Mouse (Mus musculus): ENCODE measurements around the gene Tma7.

Gene Tma7

DNA sequence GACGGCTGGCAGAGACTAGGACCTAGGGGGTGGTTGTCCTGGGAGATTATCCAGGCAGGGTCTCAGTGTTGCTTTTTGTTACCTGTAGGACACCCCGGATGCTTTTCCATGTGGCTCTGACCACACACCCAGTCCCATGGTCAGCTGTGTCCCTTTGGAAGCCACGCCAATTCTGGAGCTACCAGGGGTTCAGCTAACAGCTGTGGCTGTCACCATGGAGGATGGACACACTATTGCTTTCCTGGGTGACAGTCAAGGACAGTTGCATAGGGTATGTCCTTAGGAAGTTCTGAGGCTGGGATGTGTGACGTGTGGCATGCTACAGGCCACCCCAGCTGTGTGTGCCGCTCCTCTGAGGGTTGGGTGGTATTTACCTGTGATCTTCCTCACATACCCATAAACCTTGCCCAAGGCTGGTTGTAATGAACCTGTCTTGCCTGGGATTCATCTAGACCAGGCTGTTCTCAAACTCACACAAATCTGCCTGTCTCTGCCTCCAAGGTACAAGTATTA is 19.6 kb upstream of the Tma7 start:
- DNase-seq, result no peak

DNA sequence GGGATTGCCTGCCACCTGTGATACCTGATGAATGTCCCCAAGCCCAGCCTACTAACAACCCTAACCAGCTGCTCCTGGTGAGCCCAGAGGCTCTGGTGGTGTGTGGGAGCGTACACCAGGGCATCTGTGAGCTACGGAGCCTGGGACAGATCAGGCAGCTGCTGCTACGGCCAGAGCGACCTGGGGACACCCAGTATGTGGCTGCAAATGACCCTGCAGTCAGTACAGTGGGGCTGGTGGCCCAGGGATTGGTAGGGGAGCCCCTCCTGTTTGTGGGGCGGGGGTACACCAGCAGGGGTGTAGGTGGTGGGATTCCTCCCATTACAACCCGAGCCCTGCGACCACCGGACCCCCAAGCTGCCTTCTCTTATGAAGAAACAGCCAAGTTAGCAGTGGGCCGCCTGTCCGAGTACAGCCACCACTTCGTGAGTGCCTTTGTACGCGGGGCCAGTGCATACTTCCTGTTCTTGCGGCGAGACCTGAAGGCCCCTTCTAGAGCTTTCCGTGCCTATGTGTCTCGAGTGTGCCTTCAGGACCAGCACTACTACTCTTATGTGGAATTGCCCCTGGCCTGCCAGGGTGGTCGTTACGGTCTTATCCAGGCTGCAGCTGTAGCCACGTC is 18.0 kb upstream of the Tma7 start:
- no peak for DNase-seq

DNA sequence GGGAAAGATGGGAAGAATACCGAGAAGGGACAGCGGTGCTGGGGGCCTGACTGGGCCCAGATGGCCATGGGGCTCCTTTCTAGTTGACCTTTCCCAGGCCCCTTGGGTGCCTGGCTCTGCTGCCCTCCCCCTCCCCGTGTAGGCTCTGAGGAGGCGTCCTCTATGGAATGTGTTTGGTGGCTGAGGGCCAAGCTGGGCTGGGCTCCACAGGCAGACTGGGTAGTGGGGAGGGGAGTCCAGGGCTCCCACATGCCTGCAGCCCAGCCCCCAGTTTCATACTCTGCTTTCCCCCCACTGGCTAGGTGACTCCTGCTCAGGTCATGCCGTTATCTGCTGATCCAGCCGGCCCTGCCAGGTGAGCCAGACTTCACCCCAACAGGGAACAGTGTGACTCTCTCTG is 16.6 kb upstream of the Tma7 start:
- peak in 1 of 2 experiments; percentile 44 for DNase-seq

DNA sequence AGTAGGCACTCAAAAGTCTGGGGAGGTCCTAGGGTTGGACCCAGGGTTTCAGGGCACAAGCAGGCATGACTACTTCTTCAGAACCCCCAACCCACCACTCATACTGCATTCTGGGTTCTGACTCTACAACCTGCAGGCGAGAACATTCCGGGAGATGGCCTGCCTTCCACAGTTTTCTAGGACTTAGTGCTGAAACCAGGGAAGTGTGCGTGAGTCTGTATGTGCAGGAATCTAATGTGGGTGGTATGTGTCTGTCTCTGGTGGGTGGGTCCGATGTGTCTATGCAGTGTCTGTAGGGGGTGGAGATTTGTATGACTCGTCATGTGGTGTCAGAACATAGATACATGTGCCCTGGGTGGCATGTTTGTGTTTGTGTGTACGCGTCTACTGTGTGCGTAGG is 16.0 kb upstream of the Tma7 start:
- DNase-seq, result no peak

DNA sequence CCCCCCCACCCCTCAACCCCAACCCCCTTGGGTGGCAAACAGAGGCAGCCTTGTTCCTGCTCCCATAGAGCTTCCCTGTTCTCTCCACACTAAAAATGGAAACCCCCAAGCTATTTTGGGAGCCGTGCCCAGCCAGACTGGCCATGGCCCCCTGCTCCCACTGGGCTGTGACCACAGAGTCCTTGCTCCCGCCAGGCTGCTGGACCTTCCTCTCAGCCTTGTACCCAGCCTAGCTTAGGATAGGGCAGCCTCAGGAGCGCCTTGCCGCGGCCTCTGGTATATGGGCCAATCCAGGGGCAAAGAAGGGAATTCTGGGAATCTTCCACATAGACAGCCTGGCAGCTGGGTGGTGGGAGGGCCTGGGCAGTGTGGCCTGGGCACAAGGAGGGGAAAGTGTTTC is 15.4 kb upstream of the Tma7 start:
- DNase-seq, result peak; percentile 52 to 66

DNA sequence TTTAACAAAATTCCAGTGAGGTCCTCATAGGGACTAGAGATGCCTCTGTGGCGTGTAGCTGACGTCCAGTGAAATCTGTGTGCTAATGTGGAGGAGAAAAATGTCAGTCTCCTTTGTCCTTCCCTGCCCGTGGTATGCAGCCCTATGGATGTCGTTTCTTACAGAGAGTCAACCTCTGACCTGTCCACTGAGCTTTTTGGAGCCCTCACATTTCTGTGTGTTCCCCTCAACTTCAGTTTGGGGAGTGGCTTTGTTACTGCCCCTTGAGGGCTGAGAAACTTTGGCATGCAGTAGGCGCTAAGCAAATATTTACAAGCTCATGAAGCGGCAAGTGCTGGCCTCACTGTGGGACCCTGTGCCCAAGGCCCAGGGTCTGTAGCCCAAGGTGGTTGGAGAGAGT is 14.9 kb upstream of the Tma7 start:
- DNase-seq, result no peak

DNA sequence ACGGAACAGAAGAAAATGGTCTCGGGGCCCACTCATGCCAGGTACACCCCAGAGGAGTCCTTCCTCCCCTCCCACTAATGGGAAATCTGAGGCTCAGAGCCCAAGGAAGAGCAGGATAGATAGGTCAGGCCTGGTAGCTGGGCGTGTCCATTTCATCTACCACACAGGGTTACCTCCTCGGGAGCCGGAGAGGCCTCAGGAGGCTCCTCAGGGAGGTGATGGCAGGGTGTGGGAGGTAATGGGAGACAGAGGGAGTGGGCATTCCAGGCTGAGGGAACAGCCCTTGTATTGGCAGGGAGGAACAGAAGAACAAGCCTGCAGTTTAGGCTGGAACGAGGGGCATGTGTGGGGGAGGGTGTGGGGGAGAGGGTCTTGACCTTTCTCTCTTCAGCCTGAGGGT is 14.5 kb upstream of the Tma7 start:
- DNase-seq, result no peak

DNA sequence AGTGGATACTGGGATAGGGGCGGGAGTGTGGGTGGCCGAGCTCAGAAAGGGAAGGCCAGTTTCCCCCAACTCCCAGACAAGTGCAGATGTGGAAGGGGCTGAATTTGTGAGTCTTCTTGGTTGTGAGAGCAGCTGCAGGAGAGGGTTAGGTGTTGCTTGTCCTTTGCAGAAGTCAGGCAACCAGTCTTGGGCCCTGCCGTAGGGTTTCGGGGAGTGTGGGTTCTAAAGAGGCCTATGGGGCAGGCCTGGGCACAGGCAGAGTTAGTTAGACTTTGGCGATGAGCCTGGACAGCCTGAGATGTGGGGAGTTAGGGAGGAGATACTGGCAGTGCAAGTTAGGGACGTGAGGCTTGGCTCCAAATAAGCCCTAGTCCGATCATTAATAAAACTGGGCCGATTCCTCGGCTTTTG is 13.9 kb upstream of the Tma7 start:
- peak in 1 of 2 experiments; percentile 11 for DNase-seq

DNA sequence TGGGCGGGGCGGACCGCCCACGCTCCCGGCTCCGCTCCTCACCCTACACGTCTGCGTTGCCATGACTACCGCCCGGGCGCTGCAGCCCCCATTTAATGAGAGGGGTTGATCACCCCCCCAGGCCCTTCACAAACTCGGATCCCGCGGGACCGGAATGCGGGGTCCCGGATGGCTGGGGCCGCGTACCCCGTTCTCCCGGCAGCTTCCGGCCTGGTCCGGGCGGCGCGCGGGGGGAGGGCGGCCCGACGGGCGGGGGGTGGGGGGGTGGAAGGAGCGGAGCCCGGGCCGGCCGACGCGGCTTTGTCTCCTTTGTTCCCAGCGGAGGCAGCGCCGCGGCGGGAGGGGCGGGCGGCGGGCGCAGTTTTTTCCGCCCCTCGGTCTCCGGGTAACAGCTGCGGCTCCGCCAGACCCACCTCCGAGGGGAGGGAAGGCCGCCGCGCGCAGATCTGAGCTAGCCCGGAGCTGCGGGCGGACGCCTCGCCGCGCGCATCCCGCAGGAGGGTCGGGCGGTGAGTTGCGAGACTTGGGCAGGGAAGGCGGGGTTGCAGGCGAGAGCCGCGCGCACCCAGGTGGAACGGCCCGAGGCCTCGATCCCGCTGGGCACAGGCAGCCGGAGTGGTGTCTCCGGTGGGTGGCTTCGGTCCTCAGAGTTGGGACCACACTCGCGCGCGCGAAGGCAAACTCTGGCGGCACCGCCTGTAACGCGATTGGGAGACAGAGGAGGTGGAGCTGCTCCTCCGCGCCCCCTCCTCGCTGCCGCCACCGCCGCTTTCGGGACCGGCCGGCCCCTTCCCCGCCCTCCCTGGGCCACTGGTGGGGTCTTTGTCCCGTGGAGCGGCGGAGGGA is 13.0 kb upstream of the Tma7 start, which contains the start of gene Plxnb1:
Plxnb1 (plus strand) TSS at position 253 of the 846 bp plus-strand sequence.
- peak; percentile 75 to 77 for DNase-seq

DNA sequence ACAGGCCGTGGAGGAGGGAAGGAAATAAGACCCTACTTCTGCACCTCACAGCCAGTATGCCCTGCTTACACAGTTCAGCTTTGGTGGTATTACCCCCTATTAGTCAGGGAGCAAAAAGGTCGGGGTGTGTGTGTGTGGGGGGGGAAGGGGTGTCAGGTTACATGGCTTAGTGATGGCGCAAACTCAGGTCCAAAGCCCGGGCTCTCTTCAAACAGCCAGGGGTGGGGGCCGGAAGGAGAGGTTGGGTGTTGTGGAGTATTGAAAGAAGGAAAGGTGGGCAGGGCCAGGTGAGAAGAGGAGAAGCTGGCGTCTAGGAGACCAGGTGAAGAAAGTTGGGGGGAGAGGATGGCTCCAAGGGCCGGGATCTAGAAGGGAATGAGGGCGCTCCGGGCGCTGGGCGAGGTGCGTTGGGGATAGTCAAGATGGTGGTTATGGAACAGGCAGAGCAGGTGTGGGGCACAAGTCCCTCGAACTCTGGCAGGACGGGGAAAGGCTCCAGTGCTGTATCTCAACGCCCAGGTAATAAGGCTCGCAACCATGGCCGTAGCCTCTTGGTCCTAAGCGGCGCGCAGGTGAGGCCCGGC is 12.3 kb upstream of the Tma7 start:
- no peak for DNase-seq

DNA sequence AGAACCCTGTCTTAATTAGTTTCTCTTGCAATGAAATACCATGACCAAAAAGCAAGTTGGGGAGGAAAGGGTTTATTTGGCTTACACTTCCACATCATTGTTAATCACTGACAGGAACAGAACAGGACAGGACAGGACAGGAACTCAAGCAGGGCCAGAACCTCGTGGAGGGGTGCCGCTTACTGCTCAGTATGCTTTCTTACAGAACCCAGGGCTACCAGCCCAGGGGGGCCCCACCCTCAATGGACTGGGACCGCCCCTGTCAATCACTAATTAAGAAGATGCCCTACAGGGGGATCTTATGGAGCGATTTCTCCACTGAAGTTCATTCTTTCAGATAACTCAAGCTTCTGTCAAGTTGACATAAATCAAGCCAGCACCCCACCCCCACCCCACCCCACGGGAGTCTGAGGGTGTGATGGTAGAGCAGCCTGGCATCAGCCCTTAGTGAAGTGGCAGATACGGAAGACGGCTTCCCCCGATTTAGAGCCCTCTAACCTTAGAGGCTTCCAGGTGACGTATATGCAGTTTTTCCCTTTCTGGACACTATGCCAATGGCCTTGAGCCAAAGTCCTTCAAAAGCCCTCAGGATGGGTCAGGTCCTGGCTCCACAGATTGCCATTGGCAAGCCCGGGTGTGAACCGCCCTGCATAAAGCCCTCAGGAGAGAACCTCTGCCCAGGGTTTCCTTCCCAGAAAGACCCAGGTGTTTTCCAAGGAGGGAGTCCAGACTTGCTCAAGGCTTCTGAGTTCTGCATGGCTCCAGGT is 11.6 kb upstream of the Tma7 start:
- peak in 1 of 2 experiments; percentile 45 for DNase-seq

DNA sequence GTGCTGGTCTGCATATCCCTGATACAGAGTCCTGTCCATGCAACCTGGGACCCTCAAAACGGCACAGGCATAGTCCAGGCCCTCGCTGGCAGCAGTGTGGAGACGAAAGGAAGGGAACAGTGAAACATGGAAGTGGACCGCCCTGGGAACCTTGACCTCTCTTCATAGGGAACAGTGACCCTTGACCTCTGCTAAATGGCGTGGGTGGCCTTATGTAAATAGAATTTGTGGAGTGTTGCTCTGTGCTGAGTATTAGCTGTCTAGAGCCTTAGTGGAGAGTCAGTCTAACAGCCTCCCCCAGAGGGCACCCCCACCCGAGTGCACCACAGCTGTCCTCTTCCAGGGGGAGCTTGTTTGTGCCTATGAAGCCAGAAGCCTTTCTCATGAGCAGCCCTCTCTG is 10.4 kb upstream of the Tma7 start:
- no peak for DNase-seq

DNA sequence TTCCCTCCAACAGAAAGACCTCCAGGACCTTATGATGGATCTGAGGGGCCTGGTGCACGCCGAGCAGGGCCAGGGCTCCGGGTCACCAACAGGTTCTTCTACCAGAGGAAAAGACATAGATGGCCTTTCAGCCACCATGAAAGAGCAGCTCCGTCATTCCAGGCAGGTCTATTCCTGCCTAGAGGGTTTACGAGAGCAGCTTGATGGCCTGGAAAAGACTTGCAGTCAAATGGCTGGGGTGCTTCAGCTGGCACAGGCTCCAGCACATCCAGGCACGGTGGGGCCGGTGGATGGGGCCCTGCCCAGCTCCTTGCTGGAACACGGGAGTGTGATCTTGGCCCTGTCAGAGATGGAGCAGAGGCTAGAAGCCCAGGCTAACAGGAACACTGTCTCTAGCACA is 9.4 kb upstream of the Tma7 start:
- DNase-seq, result no peak

DNA sequence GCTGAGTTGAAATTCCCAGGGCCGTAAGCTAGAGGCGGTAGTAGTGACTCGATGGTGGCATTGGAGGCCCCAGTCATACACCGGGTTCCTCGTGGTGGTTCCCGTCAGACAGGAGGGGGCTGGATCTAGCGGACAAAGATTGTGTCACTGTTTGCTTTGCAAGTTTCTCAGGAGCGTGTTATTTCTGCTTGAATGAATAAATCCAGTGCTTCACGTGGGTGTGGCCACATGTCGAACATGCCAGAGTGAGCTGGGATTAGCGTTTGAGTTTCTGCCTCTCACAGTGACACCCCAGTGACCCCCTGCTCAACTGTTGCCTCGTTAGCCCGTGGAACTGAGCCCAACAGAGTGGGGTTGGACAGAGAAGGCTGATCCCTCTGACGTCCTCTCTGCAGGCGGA is 8.1 kb upstream of the Tma7 start:
- no peak for DNase-seq

DNA sequence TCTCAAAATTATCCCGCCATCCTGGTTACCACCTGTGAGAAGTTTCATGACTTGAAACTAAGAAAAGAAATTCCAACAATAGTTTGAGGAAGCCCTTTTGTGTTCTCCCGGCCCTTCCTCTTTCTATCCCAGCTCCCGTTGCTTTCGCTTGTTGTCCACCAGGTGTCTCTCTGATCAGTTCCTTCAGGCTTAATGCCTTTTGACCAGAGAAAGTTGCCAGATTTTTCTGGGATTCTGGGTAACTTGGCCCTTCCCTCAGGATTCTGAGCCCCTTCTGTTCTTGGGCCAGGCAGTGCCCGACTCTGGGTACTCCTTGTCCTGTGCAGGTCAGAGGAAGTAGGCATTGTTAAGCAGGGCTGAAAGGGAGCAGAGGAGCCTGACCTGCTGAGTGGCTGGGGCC is 5.6 kb upstream of the Tma7 start:
- peak; percentile 67 to 75 for DNase-seq

DNA sequence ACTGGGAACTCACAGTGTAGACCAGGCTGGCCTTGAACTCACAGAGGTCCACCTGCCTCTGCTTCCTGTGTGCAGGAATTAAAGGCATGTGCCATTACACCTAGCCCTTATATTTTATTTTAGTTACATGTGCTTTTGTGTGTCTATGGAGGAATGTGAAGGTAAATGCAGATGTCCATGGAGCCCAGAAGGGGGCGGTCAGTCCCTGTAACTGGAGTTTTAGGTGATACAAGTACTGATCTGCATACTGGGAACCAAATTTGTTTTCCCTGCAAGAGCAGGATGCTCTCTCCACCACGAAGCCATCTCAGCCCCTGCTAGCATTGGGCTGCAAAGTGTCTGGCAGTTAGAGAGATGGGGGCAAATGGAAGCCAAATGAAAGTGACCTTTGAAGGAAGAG is 2.5 kb upstream of the Tma7 start:
- DNase-seq, result no peak

DNA sequence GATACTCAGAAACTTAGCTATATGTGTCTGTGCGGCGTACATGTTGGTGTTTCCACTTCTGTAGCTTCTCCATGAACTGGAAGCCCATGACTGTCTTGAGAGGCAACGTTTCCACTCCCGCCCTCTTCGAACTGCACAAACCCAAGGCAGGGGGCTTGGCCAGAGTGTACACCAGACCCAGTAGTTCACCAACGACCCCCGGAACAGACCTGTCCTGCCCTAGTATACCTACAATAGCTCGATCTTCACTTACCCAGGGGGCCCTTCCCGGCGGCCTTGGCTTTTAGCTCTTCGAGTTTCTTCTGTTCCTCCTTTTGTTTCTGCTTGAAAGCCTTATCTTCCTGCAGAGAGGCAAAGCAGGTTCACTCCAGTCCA is 651 bp downstream of the Tma7 start:
- no peak for DNase-seq

DNA sequence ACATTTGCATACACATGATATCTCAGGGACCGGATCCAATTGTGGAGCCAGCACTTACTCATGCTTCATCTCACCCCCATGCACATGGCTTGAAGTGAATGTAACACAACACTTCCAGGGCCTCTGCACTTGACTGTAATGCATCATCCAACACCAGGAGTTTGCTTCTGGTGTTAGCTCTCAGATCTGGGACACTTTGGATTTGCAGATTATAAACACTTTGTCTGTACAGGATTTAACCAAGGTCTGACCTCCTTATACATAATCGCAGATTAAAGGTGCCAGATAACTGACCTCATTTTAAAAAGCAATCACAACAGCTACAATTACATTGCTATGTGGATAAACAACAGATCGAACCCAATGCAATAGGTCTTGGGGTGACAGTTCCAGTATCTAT is 1.9 kb downstream of the Tma7 start:
- DNase-seq, result no peak

DNA sequence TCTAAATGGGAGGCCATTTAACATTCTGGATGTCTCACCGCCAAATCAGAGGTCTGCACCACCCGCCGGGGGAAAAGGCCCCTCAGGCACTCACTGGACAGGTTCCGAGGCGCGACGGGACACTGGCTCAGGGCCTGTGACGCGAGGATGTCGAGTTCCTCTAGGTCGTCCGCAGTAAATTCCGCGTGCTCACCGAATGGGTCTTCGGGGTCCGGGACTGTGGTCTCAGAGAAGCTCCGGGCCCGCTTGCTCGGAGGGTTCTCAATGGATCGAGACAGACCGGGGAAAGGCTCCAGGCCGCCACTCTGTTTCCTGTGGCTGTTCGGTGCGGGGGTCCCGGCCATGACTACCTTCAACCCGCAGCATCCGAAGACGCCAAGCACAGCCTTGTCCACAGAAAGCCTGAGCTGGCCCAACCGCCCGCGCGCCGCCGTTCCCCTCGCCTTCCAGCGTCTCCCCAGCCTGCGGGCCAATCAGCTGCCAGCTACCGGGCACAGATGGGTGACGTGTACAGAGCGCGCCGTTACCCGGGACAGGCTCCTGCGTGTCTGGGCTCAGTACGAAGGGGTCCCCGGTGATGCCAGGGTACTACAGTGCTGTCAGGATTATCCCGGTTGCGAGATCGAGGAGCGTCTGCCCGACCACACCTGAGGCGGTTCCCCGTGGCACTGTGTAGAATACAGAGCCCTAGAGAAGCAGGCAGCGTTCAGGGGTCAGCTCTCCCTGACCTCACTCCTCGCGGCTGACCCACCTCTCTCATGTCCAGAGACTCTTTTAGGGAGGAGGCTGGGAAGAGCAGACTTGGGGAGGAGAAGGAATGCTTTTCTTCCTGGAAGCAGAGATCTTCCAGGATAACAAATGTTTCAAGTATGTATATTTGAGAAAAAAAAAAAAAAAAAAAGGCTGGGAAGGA is 8.5 kb downstream of the Tma7 start, which contains the start of gene Atrip:
Atrip (minus strand) TSS at position 464 of the 913 bp plus-strand sequence.
- DNase-seq, result peak; percentile 94 to 96

DNA sequence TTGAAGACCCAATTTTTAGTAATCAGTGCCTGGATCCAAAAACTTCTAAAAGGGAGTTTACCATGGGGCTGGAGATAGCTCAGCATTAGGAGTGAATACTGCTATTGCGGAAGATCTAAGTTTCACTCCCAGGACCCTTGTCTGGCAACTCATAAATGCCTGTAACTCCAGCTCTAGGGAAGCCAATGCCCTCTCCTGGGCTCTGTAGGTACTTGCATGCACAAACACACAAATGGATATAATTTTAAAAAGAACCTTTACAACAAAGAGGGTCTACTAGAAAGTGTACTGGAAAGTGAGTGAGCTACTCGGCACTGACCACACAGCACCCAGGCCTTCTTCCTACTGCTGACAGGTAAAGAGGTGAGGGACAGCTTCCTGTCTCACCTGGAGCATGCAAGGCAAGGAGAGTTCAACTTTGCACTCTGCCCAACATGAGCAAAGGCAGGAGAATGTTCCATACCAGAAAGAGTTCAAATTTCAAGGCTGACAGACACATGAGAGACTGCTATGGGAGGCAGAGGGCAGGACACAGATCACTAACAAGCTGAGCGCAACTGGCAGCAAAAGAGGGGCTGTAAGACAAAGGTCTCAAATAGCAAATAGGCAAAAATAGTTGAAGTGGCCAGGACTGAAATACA is 14.2 kb downstream of the Tma7 start:
- DNase-seq, result no peak

DNA sequence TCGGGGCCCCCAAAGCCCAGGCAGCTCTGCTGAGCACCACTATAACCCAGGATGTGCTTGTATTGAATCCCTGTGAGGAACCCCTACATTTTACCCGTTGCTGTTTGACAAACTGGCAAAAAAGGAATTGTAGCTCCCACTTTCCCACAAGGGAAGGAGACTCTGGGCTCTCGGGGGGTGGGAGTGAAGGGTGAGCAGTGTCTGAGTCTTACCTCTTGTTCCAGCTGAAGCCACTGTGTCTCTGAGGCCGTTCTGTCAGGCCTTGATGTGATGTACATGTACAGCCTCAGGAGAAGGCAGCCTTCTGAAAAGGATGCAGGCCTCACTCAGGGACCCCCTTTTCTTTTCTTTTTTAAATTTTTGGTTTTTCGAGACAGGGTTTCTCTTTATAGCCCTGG is 21.5 kb downstream of the Tma7 start:
- no peak for DNase-seq
